Mouse (Mus musculus) forebrain, embryonic 10.5 days (tissue): ENCODE measurements around the gene Zzef1. TPM values are rescaled to one million over a fixed set of nuclear protein-coding genes. Genes with fewer than 3 reads are reported as not detected.

Source experiments
- DNase-seq: peaks from one replicate; pipeline ENCODE4 v3.0.0-alpha.2; 2017; ENCODE audit warnings: low spot score; ENCODE audit errors: extremely low spot score
- H3K27ac ChIP-seq: fragments of 300-500 bp; sonication (generic); 2 replicates; pipeline ENCODE4 v1.5.1; 2016; ENCODE audit warnings: mild to moderate bottlenecking
- H3K27me3 ChIP-seq: fragments of 300-500 bp; sonication (generic); 2 replicates; pipeline ENCODE4 v1.6.1; 2016; ENCODE audit warnings: mild to moderate bottlenecking; ENCODE audit not compliant: poor library complexity, severe bottlenecking
- H3K36me3 ChIP-seq: fragments of 300-500 bp; sonication (generic); replicated peaks from 2 replicates; pipeline ENCODE4 v1.6.1; 2016; ENCODE audit warnings: mild to moderate bottlenecking, moderate library complexity
- H3K4me1 ChIP-seq: fragments of 300-500 bp; sonication (generic); 2 replicates; pipeline ENCODE4 v1.6.1; 2016
- H3K4me3 ChIP-seq: fragments of 300-500 bp; sonication (generic); 2 replicates; pipeline ENCODE4 v1.5.1; 2016; ENCODE audit warnings: mild to moderate bottlenecking, moderate library complexity
- H3K9me3 ChIP-seq: fragments of 300-500 bp; sonication (generic); 2 replicates; pipeline ENCODE4 v1.6.1; 2016; ENCODE audit warnings: mild to moderate bottlenecking, moderate library complexity
- WGBS: fragments of 180-500 bp; shearing (Covaris S2); methylation state at CpG from one replicate; pipeline ENCODE4 v1.1.7; 2016; 5-methylcytosine and 5-hydroxymethylcytosine counted together
- polyA plus RNA-seq: library from polyadenylated mRNA; unstranded; fragments of >200 nt; fragmentation: Nextera tagmentation; extraction: Ambion mirVana; gene quantifications from 2 replicates; pipeline ENCODE4 v1.2.1, GENCODE M21; 2016

Gene Zzef1
- polyA plus RNA-seq, 1 experiment from 2014 or later = 7.5 TPM

GRCm38 (mm10) chr11:72853086-72853485 is 57.1 kb downstream of the Zzef1 start:
- H3K4me1 ChIP-seq = no peaks in the 10 kb centered on the region
- WGBS = 82% methylated on average over 4 of the region's 4 CpGs
- no peak overlapping the region for H3K27ac ChIP-seq
- no peaks in the 10 kb centered on the region for H3K27me3 ChIP-seq
- DNase-seq = no peak
- H3K36me3 ChIP-seq = peaks cover 73% of the 10 kb centered on the region
- no peak overlapping the region for H3K4me3 ChIP-seq
- H3K9me3 ChIP-seq = no peaks in the 10 kb centered on the region

- no peaks in the 10 kb centered on the region for H3K9me3 ChIP-seq
- DNase-seq = no peak
- H3K4me3 ChIP-seq = no peak overlapping the region
- no peaks in the 10 kb centered on the region for H3K4me1 ChIP-seq
- 93% methylated on average over 3 of the region's 3 CpGs for WGBS
- H3K27ac ChIP-seq = no peak overlapping the region
- peaks cover 65% of the 10 kb centered on the region for H3K36me3 ChIP-seq
- H3K27me3 ChIP-seq = no peaks in the 10 kb centered on the region
These were observed 58.2 kb downstream of the Zzef1 start for GRCm38 (mm10) chr11:72854251-72854650.

- 91% methylated on average over 2 of the region's 2 CpGs for WGBS
- no peaks in the 10 kb centered on the region for H3K4me1 ChIP-seq
- H3K36me3 ChIP-seq = peaks cover 69% of the 10 kb centered on the region
- no peak for DNase-seq
- no peaks in the 10 kb centered on the region for H3K9me3 ChIP-seq
- no peak overlapping the region for H3K27ac ChIP-seq
- H3K4me3 ChIP-seq = no peak overlapping the region
- H3K27me3 ChIP-seq = no peaks in the 10 kb centered on the region
These were observed 60.7 kb downstream of the Zzef1 start for GRCm38 (mm10) chr11:72856764-72857163.

GRCm38 (mm10) chr11:72861236-72861635 is 65.2 kb downstream of the Zzef1 start:
- H3K36me3 ChIP-seq = peaks cover 59% of the 10 kb centered on the region
- H3K4me3 ChIP-seq = no peak overlapping the region
- DNase-seq = no peak
- H3K9me3 ChIP-seq = no peaks in the 10 kb centered on the region
- H3K27ac ChIP-seq = no peak overlapping the region
- no peaks in the 10 kb centered on the region for H3K4me1 ChIP-seq
- no peaks in the 10 kb centered on the region for H3K27me3 ChIP-seq
- 92% methylated on average over 3 of the region's 3 CpGs for WGBS

GRCm38 (mm10) chr11:72866446-72866845 is 70.4 kb downstream of the Zzef1 start:
- peaks cover 57% of the 10 kb centered on the region for H3K36me3 ChIP-seq

GRCm38 (mm10) chr11:72872061-72872460 is 76.0 kb downstream of the Zzef1 start:
- Histone ChIP-seq H3K36me3 (peaks cover 56% of the 10 kb centered on the region), H3K27ac (no peak overlapping the region), H3K4me3 (no peak overlapping the region), H3K4me1 (no peaks in the 10 kb centered on the region), H3K9me3 (no peaks in the 10 kb centered on the region), H3K27me3 (no peaks in the 10 kb centered on the region)
- no peak for DNase-seq
- 84% methylated on average over 1 of the region's 1 CpGs for WGBS

More at GRCm38 (mm10) chr11:72866446-72866845, 70.4 kb downstream of the Zzef1 start:
- H3K27me3 ChIP-seq = no peaks in the 10 kb centered on the region
- no peak overlapping the region for H3K4me3 ChIP-seq
- no peaks in the 10 kb centered on the region for H3K4me1 ChIP-seq
- no peaks in the 10 kb centered on the region for H3K9me3 ChIP-seq
- no peak for DNase-seq
- no peak overlapping the region for H3K27ac ChIP-seq
- 92% methylated on average over 7 of the region's 7 CpGs for WGBS

- 85% methylated on average over 1 of the region's 1 CpGs for WGBS
- no peaks in the 10 kb centered on the region for H3K27me3 ChIP-seq
- H3K4me1 ChIP-seq = no peaks in the 10 kb centered on the region
- H3K4me3 ChIP-seq = no peak overlapping the region
- H3K36me3 ChIP-seq = peaks cover 67% of the 10 kb centered on the region
- no peak for DNase-seq
- no peaks in the 10 kb centered on the region for H3K9me3 ChIP-seq
- no peak overlapping the region for H3K27ac ChIP-seq
These were observed 96.6 kb downstream of the Zzef1 start for GRCm38 (mm10) chr11:72892623-72893022.

- Histone ChIP-seq H3K9me3 (no peaks in the 10 kb centered on the region), H3K36me3 (peaks cover 67% of the 10 kb centered on the region), H3K27ac (no peak overlapping the region), H3K4me3 (no peak overlapping the region), H3K27me3 (no peaks in the 10 kb centered on the region), H3K4me1 (no peaks in the 10 kb centered on the region; the same call in 1 of the 2 replicates)
- 93% methylated on average over 4 of the region's 4 CpGs for WGBS
- DNase-seq = no peak
These were observed 112.4 kb downstream of the Zzef1 start for GRCm38 (mm10) chr11:72908391-72908790.

- Histone ChIP-seq H3K27me3 (no peaks in the 10 kb centered on the region), H3K36me3 (peaks cover 71% of the 10 kb centered on the region), H3K4me1 (no peaks in the 10 kb centered on the region), H3K27ac (no peak overlapping the region), H3K4me3 (no peak overlapping the region), H3K9me3 (no peaks in the 10 kb centered on the region)
- no peak for DNase-seq
- 82% methylated on average over 7 of the region's 7 CpGs for WGBS
These were observed 121.4 kb downstream of the Zzef1 start for GRCm38 (mm10) chr11:72917299-72917996.

- Histone ChIP-seq H3K4me1 (no peaks in the 10 kb centered on the region), H3K27ac (no peak overlapping the region), H3K36me3 (peaks cover 51% of the 10 kb centered on the region), H3K9me3 (no peaks in the 10 kb centered on the region), H3K27me3 (no peaks in the 10 kb centered on the region), H3K4me3 (no peak overlapping the region)
- DNase-seq = no peak
- WGBS = 83% methylated on average over 4 of the region's 4 CpGs
These were observed 127.1 kb downstream of the Zzef1 start for GRCm38 (mm10) chr11:72923116-72923515.

- Histone ChIP-seq H3K4me3 (no peak overlapping the region), H3K9me3 (no peaks in the 10 kb centered on the region), H3K4me1 (no peaks in the 10 kb centered on the region), H3K27ac (no peak overlapping the region), H3K36me3 (peaks cover 43% of the 10 kb centered on the region), H3K27me3 (no peaks in the 10 kb centered on the region)
- DNase-seq = no peak
- WGBS = 94% methylated on average over 1 of the region's 1 CpGs
These were observed 128.4 kb downstream of the Zzef1 start for GRCm38 (mm10) chr11:72924458-72924857.

- 79% methylated on average over 2 of the region's 2 CpGs for WGBS
- H3K36me3 ChIP-seq = peaks cover 38% of the 10 kb centered on the region
These were observed 129.0 kb downstream of the Zzef1 start for GRCm38 (mm10) chr11:72925067-72925466.

GRCm38 (mm10) chr11:72926226-72926890 is 130.3 kb downstream of the Zzef1 start:
- WGBS = 57% methylated on average over 13 of the region's 13 CpGs

More at GRCm38 (mm10) chr11:72925067-72925466, 129.0 kb downstream of the Zzef1 start:
- H3K4me3 ChIP-seq = no peak overlapping the region
- H3K27ac ChIP-seq = no peak overlapping the region
- H3K4me1 ChIP-seq = no peaks in the 10 kb centered on the region
- no peak for DNase-seq
- no peaks in the 10 kb centered on the region for H3K9me3 ChIP-seq
- no peaks in the 10 kb centered on the region for H3K27me3 ChIP-seq

More at GRCm38 (mm10) chr11:72926226-72926890, 130.3 kb downstream of the Zzef1 start:
- DNase-seq = peak; percentile 69
- H3K27ac ChIP-seq = no peak overlapping the region
- no peaks in the 10 kb centered on the region for H3K4me1 ChIP-seq
- H3K36me3 ChIP-seq = peaks cover 33% of the 10 kb centered on the region
- H3K4me3 ChIP-seq = no peak overlapping the region
- H3K27me3 ChIP-seq = no peaks in the 10 kb centered on the region
- H3K9me3 ChIP-seq = no peaks in the 10 kb centered on the region
